In genomic region chr12:80123227-80123803, GRCm38 (mm10) we compare ENCODE assay signal across 10 mouse cellular contexts. TPM values are rescaled to one million over a fixed set of nuclear protein-coding genes. Genes with fewer than 3 reads are reported as not detected.
DNase-seq lines count a peak whose midpoint lies in the region; ATAC-seq and TF ChIP-seq lines count a peak whose summit lies in the region.
"Had no signal": no experiment of that assay in that cellular context is flagged by ENCODE, and none has a peak within 500 bp of the region (broad histone marks: within the 10 kb centered on the region; RNA-seq: fewer than 3 reads in every experiment).

No protein-coding gene starts in this region.

- H3K9ac ChIP-seq in hindbrain, postnatal 0 days (replicated peaks; ENCODE audit: low read length): no peak overlapping the region
- H3K9ac ChIP-seq in lung, embryonic 15.5 days: peak overlapping the region; percentile 1; the same call in 1 of the 2 replicates

- H3K27me3 ChIP-seq in hindbrain, postnatal 0 days (ENCODE audit: insufficient read depth, low read length): no peaks in the 10 kb centered on the region
- H3K27me3 ChIP-seq in lung, embryonic 15.5 days: no peaks in the 10 kb centered on the region
- H3K27me3 ChIP-seq: megakaryocyte, embryonic 14.5 days had no signal

- no peak for TF ChIP-seq POLR2A in brain, embryonic 14.5 days (IDR thresholded peaks at IDR 0.05; ENCODE audit: borderline replicate concordance, extremely low read depth, insufficient read depth, insufficient read length, poor library complexity, severe bottlenecking)

- peaks cover 15% of the 10 kb centered on the region for H3K4me1 ChIP-seq in hindbrain, postnatal 0 days (ENCODE audit: insufficient read depth, low read length)
- peaks cover 50% of the 10 kb centered on the region for H3K4me1 ChIP-seq in lung, embryonic 15.5 days

- H3K36me3 ChIP-seq in hindbrain, postnatal 0 days (ENCODE audit: insufficient read depth, low read length): no peaks in the 10 kb centered on the region
- peaks cover 21% of the 10 kb centered on the region for H3K36me3 ChIP-seq in lung, embryonic 15.5 days

- no peak overlapping the region for H3K4me2 ChIP-seq in hindbrain, postnatal 0 days (ENCODE audit: low read depth, low read length)
- H3K4me2 ChIP-seq in lung, embryonic 15.5 days: peak overlapping the region; percentile 11; the same call in 1 of the 2 replicates

- DNase-seq in gastrocnemius, adult 18-20 months (ENCODE audit: low spot score): peak; percentile 26
- DNase-seq in gastrocnemius, postnatal 36 days: no peak
- peak; percentile 44 for DNase-seq in brain, embryonic 14.5 days (ENCODE audit: low read depth)
- DNase-seq in hindbrain, postnatal 0 days (ENCODE audit: low spot score): peak; percentile 72
- no peak for DNase-seq in thymus, postnatal 36 days
- DNase-seq in frontal cortex, postnatal 36 days (ENCODE audit: low spot score in 2 of 2): no peak
- no peak for DNase-seq in frontal cortex, postnatal 14 days (ENCODE audit: low spot score in 2 of 2)
- DNase-seq: cerebellum, adult 9-11 months had no signal

- intact Hi-C loops in gastrocnemius, postnatal 36 days (cut with DNase I): no loop called here

- 20% methylated on average over 4 of the region's 4 CpGs for WGBS in hindbrain, postnatal 0 days
- 7% methylated on average over 4 of the region's 4 CpGs for WGBS in lung, embryonic 15.5 days

- no peak overlapping the region for H3K4me3 ChIP-seq in hindbrain, postnatal 0 days (ENCODE audit: low read length)
- H3K4me3 ChIP-seq in lung, embryonic 15.5 days: no peak overlapping the region
- H3K4me3 ChIP-seq: megakaryocyte, embryonic 14.5 days had no signal

- H3K9me3 ChIP-seq in hindbrain, postnatal 0 days (ENCODE audit: low read length): no peaks in the 10 kb centered on the region
- H3K9me3 ChIP-seq in lung, embryonic 15.5 days: no peaks in the 10 kb centered on the region

- peak overlapping the region; percentile 29 for H3K27ac ChIP-seq in hindbrain, postnatal 0 days
- H3K27ac ChIP-seq in lung, embryonic 15.5 days: peak overlapping the region; percentile 86

- ATAC-seq in hindbrain, postnatal 0 days: peak; percentile 81
- peak; percentile 89 for ATAC-seq in lung, embryonic 15.5 days (ENCODE audit: borderline replicate concordance, extremely low read depth, low FRiP score, low TSS enrichment)

- no peak for TF ChIP-seq CTCF in brain, embryonic 14.5 days (IDR thresholded peaks at IDR 0.05; ENCODE audit: borderline replicate concordance, extremely low read depth, insufficient read depth, insufficient read length)
- no peak for TF ChIP-seq CTCF in hindbrain, postnatal 0 days (IDR thresholded peaks at IDR 0.05; ENCODE audit: low read depth)

RNA-seq across cellular contexts. Expression of gene Zfp36l1, which starts 10.5 kb away (rescaled TPM):
- 10 to 100 TPM; 20.1 to 34.4 TPM for total RNA-seq in gastrocnemius, adult 18-20 months (2021)
- total RNA-seq in gastrocnemius, postnatal 36 days (2021): 10 to 100 TPM; 25.0 to 29.8 TPM
- polyA plus RNA-seq in brain, embryonic 14.5 days (2012; rRNA removed): 80.2 and 81.0 TPM in 2 replicates
- 61.8 and 69.5 TPM in 2 replicates for total RNA-seq in hindbrain, postnatal 0 days (2014; rRNA removed)
- 64.6 and 65.9 TPM in 2 replicates for polyA plus RNA-seq in hindbrain, postnatal 0 days (2015; fragmentation: Nextera tagmentation; extraction: Ambion mirVana)
- polyA plus RNA-seq in lung, embryonic 15.5 days (2015; fragmentation: Nextera tagmentation; extraction: Ambion mirVana): 139 and 147 TPM in 2 replicates

Comparison
In these comparisons a context has a peak if more than half of its experiments do, and no peak if none do; other contexts are left out.
1. DNase-seq: peak in gastrocnemius, adult 18-20 months (single experiment), brain, embryonic 14.5 days (single experiment) and hindbrain, postnatal 0 days (single experiment); none in gastrocnemius, postnatal 36 days (0 of 2), thymus, postnatal 36 days (0 of 2), frontal cortex, postnatal 36 days (0 of 2) and frontal cortex, postnatal 14 days (0 of 2).